Mouse (Mus musculus): Measurements from ENCODE around the gene Cald1.

The Cald1 gene

GRCm38 (mm10) chr6:34598121-34599065 lies at the start of gene Cald1:
Cald1 (plus strand) TSS chr6:34598500.
- no peak for DNase-seq (ENCODE audit: low spot score)

GRCm38 (mm10) chr6:34549017-34549416 lies 49.3 kb upstream of the Cald1 start:
- DNase-seq (ENCODE audit: low spot score): no peak

DNA sequence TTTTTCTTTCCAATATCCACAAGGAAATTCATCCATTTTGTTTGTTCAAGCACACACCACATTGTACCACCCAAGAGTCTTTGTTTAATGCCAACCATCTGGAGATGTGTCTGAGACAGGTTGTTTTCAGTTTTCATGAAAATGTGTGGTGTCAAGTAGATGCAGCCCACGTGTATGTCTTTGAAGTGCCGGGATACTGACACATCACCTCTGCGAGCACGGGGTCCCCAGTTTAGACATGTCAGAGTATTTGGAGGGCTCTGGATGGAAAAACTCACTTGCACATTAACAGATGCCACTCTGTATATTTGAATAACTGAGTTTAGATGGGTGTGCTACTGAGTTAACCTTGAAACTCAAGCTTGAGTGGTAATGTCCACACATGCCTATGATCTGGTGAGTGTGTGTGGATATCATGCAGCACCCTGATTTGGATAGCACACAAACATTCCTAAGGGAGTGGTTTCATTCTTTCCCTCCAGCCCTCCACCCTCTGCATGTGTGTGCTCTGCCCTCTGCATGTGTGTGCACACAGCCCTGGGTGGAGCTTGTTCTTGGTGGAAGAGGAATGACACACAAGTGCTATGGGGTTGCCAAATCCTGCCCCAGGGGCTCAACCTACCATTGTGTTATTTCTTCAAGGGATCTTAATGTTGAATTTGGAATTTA lies 45.7 kb upstream of the Cald1 start:
- no peak for DNase-seq (ENCODE audit: low spot score)

DNA sequence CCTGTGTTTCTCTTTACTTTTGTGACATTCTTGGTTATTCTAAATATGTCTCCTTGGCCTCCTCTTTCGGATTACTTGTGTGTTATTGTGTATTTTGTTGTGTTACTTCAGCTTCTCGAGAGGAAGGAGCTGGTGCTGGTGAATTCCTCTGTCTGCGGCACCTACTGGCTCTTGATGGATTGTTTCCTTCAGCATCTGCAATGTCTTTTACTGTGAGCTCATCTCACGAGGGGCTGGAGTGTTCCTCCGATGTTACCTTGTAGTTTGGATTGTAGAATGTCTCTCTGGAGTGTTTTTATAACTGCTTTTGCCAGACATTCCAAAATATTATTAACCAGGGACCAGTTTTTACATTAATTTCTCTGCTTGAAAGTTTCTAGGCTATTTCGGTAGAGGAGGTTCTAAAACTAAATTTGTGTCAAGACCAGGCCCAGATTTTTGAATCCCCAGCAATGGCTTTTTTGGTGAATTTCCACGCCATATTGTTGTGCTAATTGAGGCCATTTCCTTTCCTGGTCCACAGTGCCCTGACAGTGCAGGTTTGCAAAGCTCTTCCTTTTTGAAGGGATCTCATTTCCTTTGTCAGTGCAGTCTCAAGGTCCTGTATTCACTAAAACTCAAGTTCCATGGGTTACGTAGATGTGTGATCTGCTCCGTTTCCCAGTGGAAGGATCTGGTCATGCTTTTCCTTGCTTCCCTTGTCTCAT lies 43.9 kb upstream of the Cald1 start:
- DNase-seq (ENCODE audit: low spot score): no peak

DNA sequence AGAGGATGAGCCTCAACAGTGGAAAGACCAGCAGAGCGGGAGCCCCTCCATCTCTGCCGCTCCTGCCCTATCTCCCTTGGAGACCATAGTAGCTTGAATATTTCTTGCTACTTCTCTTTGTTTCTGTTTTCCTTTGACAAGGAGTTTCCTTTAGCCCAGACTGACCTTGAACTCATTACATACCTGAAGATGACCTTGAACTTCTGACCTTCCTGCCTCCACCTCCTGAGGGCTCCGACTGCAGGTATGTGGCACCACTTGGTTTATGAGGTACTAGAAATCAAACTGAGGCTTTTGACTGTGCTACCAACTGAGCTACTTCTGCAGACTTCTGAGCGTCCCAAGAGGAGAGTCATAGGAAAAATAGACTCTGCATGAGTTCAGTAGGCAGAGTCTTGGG lies 38.8 kb upstream of the Cald1 start:
- DNase-seq (ENCODE audit: low spot score): no peak

GRCm38 (mm10) chr6:34565176-34565880 lies 33.0 kb upstream of the Cald1 start:
- DNase-seq (ENCODE audit: low spot score): no peak

- DNase-seq (ENCODE audit: low spot score): no peak
Observed at GRCm38 (mm10) chr6:34567298-34567697, 31.0 kb upstream of the Cald1 start.

DNA sequence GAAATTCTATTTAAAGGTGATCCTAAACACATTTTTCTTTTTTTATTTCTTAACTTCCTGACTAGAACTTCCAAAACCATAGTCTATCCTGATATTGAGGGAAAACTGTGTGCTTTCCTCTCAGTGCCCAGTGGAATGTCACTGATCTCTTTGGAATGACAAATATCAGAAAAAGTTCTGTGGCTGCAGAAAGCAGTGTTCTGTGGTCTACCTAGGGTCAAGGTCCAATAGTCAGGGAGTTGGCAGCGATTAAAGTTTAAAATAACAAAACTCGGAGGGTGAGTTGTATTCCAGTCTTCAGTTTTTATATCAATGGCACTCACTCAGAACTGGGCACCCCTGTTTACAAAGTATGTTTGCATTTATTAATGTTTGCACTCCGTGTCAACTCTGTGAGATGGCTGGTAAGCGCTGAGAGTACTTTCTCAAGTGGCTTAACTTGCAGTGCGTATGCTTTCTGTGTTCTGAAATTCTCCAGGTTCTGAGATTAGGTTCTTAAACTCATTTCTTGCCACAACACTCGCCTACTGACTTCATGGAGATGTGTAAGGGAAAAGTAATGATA lies 18.7 kb upstream of the Cald1 start:
- DNase-seq (ENCODE audit: low spot score): no peak

GRCm38 (mm10) chr6:34583365-34583764 lies 14.9 kb upstream of the Cald1 start:
- no peak for DNase-seq (ENCODE audit: low spot score)

DNA sequence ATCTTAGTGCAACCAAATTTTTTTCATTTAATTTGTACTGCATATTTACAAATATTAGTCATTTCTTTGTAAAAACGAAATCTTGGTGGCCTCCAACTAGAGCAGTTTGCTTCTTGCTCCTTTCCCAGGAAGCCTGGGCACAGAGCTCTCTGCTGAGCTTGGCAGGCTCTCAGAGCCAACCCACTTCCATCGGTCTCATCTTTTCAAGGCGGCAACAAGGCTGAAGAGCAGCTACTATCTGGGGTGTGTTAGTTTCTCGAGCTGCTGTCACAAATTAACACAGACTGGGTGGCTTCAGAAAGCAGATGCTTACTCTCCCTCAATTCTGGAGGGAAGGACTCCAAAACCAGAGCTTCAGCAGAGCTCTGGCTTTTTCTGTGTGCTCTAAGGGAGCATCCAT lies 10.2 kb upstream of the Cald1 start:
- no peak for DNase-seq (ENCODE audit: low spot score)

DNA sequence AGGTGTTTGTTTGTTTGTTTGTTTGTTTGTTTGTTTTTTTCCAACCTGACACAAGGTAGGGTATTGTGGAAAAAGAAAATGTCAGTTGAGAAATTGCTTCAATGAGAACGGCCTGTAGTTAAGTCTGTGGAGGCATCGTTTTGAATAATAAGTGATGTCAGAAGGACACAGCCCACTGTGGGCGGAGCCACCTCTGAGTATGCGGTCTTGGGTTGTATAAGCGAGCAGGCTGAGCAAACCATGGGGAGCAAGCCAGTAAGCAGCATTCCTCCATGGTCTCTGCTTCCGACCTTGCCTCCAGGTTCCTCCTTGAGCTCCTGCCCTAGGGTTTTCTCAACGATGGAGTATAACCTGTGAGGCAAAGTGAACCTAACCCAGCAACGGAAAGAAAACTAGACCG lies 7.6 kb upstream of the Cald1 start:
- no peak for DNase-seq (ENCODE audit: low spot score)

DNA sequence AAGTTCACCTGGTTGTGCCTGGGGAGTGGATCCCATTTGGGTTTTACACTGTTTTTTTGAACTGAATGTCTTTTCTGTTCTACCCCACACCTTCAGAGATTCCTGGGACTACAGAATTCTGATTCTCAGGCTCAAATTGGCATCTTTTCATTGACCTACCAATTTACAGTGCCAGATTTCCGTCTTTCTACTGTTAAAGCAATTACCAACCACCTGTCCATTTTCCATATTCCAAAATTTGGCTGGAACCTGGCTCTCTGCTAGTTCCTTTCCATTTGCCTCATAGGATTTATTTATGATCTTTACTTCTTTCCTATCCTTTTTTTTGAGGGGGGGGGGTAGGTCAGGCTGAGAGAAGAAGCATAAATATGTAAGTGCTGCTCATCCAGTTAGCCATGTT lies 4.9 kb upstream of the Cald1 start:
- no peak for DNase-seq (ENCODE audit: low spot score)

GRCm38 (mm10) chr6:34597316-34597715 lies 984 bp upstream of the Cald1 start:
- DNase-seq (ENCODE audit: low spot score): no peak

GRCm38 (mm10) chr6:34599171-34599570 lies 871 bp downstream of the Cald1 start:
- no peak for DNase-seq (ENCODE audit: low spot score)

DNA sequence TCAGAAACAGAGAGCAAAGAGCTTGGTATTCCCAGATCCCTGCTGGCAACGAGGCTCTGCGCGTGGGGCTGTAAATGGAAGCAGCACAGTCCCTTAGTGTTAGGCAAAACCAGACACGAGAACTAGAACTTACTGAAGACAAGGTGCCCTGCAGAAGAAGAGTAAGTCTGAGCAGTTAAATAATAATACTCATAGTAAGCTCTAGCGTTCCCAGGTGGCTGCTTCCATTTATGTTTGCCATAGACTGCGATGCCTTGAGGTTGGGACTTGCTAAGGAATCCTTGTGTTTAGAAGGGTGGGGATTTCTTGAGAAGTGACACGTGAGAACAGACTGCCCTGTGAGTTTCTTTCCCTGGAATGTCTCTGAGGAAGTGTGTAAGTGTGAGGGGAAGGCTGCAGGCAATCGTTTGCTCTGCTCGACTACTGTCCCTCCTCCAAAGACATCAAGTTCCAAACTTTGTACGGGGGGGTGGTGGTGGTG lies 1.4 kb downstream of the Cald1 start:
- no peak for DNase-seq (ENCODE audit: low spot score)

DNA sequence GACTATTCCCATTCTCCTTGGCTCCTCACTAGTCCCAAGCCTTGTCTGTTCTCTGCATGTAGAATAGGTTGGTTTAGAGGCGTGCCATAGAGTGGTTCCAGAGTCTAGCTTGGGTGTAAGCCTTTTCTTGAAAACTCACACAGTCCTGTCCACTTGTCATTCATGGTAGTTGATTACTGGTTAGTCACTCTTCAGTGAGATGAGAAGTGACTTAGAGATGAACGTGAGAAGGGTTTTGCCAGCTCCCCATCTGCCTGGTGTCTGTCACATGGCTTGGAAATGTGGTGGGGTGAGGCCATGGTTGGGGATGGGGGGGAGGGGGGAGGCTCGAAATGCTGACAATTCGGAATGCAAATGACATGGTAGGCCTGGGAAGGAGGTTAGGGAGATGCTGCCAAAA lies 2.5 kb downstream of the Cald1 start:
- no peak for DNase-seq (ENCODE audit: low spot score)

- DNase-seq (ENCODE audit: low spot score): no peak
Observed at GRCm38 (mm10) chr6:34602091-34602490, 3.8 kb downstream of the Cald1 start.

GRCm38 (mm10) chr6:34606407-34606806 lies 8.1 kb downstream of the Cald1 start:
- no peak for DNase-seq (ENCODE audit: low spot score)

DNA sequence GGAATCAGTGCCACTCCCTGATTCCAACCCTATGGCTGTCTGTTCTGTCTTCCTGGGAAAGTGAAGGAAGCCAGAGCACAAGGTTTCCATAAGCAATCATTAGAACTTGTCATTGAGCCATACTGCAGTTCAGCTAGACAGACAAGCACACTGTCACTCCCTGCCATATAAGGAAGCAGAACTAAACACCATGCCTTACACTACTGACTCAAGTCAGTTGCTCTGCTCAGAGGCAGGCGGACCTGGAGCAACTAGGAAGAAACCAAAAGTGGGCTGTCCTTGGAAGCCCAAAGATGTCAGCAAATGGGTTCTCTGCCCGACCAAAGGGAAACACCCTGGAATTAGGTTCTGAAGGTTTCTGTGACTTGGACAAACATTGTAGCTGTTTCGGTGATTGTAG lies 10.3 kb downstream of the Cald1 start:
- no peak for DNase-seq (ENCODE audit: low spot score)

DNA sequence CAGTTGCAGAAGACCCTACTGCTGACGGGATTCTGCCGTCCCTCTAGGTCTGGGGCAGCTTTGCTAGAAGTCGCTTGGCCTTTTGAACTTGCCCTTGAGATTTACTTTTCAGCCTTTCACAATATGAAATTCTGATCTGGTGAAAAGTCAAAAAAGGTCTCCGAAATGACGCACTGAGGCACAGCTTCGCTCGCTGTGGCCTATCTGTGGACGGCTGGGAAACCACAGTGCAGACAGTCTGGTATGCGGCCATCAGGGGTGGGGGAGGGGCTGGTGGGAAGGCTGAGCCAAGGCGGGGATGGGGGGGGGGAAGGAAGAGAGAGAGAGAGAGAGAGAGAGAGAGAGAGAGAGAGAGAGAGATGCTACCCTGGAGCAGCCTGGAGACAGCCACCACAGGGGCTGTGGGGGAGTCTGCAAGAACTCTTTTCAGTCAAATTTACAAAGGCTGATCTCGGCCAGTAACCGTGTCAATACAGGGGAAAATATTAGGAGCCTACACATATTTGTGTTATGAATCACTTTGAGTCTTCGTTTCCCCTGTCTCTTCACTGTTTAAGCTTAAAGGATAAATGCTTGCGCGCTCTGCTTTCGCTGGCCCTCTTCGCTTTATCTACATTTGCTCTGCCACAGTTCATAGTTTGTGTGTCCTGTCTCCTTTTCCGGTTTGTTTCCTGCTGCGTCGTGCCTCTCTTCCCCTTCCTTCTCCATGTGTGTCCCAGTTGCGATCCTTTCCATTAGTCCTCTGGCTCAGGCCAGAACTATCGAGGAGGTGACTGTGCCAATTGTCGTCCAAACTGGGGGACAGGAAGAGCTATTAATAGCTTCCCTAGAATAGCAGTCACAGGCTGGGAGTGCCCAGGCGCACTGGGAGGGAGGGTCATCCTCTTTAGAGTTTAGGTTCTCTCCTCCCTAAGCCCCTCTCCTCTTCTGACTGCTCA lies 11.9 kb downstream of the Cald1 start:
- no peak for DNase-seq (ENCODE audit: low spot score)

- no peak for DNase-seq (ENCODE audit: low spot score)
Observed at GRCm38 (mm10) chr6:34613122-34613521, 14.8 kb downstream of the Cald1 start.

All from layer of hippocampus, adult 9-10 months (tissue).